Mouse (Mus musculus) v-Abl transformed pro-B cells (cell line): Measurements from ENCODE around the gene Mgll.

Experiments used
- in situ Hi-C, 2 experiments: fragments of 400-800 bp; cut with MboI; formaldehyde crosslinking; loops; one replicate each; pipeline ENCODE4 v1.15.1; 2025; ENCODE audit not compliant: unreplicated experiment in 2 of 2

The Mgll gene

GRCm38 (mm10) chr6:88793243-88793642 is 69.0 kb downstream of the Mgll start:
- in situ Hi-C loops: no loop called here

DNA sequence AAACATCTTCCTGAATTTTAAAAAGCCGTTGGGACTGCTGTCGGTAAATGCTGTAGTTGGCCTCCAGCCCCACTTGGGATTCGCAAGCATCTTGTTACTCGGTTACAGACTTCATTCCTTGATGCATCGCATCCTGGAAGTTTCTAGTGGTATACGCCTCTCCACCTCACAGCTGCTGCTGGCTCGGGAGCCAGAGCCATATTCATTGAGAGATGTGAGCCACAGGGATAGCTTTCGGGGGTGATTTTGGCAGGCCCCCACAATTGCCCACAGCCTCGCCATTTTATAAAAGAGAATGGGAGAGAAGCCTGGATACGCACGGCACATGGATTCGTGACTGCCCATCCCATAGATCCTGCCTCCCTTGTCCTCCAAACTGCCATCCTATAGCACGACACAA is 69.7 kb downstream of the Mgll start:
- in situ Hi-C loops: no loop called here

DNA sequence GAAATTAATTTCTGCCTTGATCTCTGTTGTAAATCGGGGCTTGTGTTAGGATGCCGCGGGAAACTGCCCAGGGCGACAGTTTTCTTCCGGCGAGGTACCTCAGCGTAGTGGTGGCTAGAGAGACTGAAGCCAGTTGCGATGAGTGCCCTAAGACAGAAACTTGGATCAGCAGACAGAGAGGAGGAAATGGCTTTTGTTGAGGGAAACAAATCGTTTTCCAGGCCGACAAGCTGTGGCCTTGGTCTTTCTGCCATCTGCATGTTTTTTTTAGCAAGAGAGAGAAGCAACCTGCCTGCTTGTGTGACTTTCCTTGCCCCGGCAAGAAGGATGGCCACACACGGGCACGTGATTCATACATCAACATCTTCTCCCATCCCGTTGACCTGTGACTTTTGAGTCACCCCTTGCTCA is 70.4 kb downstream of the Mgll start:
- in situ Hi-C loops: no loop called here

DNA sequence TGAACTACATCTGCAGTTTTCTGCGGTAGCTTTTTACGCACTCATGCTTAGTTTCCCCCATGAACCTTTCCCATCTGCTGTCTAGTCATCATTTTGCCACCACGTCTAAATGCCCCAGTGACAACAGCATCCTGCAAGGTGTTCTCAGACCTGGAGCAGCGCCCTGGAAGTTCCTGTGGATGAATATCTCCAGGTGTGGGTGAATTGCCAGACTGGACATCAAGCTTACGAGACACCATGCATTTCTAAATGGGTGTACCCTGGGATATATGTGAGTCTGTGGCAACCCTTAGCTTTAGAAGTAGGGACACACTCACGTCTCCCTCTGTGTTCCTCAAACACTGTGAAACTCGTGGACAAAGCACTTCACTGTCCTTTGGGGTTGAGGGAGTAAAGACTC is 76.0 kb downstream of the Mgll start:
- in situ Hi-C loops: no loop called here

DNA sequence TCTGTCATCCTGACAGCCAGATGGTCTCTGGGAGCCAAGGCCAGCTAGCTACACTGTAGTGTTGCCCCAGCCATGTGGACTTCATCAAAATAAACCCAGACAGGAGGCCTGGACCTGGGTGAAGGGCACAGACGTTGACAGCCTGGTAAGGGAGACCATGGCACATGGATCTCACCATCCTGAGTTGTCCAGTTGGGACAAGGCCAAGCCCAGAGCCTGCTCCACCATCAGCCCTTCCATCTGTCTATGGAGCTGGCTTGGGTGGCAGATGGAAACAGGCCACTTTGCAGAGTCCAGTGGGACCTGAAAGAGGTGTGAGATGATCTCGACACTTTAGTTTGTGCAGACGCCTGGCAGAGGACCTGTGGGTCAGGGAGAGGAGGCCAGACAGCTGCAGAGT is 76.5 kb downstream of the Mgll start:
- in situ Hi-C loops: no loop called here

- in situ Hi-C loops: no loop called here
Observed at GRCm38 (mm10) chr6:88803051-88803450, 78.8 kb downstream of the Mgll start.

- in situ Hi-C loops: no loop called here
Observed at GRCm38 (mm10) chr6:88803957-88804695, 79.9 kb downstream of the Mgll start.

GRCm38 (mm10) chr6:88804966-88805577 is 80.9 kb downstream of the Mgll start:
- in situ Hi-C loops: no loop called here

DNA sequence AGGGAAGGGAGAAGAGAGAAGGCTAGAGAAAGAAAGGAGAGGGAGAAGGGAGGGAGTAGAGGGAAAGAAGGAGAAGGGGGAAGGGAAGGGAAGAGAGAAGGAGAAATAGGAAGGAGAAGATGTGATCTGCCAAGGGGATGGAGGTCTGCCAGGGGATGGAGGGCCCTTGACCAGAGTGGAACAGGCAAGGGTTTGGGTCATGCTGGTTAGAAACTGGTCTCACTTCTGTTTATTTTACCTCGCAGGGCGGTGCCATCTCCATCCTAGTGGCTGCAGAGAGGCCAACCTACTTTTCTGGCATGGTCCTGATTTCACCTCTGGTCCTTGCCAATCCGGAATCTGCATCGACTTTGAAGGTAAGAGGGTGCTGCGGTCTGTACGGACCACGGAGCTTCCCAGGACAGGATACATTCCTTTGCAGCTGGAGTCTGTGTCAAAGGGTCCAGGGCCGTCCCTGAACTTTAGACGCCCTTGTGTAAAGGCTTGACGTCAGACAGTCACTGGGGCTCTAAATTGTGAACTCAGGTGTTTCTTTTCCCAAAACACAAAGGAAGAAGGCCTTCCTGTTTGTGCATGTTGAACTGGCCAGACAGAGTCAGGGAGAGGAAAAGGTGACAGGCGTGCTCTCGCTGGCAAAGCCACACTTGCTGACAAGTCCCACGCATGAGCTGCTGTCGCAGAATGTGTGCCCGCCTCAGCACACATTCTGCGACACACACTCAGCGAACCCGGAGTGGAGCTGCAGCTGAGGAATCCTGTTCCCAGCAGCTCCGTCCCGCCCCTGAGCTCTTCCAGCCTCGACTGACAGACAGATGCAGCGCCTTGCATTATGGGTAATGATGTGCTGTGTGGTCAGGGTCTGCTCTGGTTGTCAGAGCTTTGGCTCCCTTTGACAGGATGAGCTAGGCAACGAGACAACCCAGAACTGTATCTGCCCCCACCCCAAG is 85.2 kb downstream of the Mgll start:
- in situ Hi-C loops: loop anchor here (5.0 kb wide), 2 partner anchors 82 to 87 kb away; partner anchors contain the start of gene Mgll (in 1 of the 2)

GRCm38 (mm10) chr6:88810291-88810690 is 86.1 kb downstream of the Mgll start:
- in situ Hi-C loops: loop anchor here (5.0 kb wide), 2 partner anchors 83 to 88 kb away; partner anchors contain the start of gene Mgll (in 1 of the 2)

DNA sequence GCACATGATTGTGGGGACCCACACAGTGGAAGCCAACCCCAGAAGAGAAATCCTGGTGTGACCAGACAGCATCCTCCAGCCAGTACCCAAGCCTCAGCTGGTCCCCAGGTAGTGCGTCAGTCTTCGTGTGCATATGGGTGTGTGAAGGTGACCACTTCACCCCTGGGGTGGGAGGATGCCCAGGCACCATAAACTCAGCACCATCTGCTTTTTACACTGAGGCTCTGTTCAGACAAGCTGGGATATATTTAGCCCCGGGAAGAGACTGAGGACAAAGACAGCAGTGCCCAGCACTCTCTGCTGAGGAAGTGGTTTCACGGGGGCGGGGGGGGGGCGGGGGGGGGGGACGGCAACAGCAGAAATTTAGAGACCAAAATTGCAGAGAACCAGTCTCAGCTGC is 87.2 kb downstream of the Mgll start:
- in situ Hi-C loops: loop anchor here (5.0 kb wide), 2 partner anchors 84 to 89 kb away; partner anchors contain the start of gene Mgll (in 1 of the 2)

DNA sequence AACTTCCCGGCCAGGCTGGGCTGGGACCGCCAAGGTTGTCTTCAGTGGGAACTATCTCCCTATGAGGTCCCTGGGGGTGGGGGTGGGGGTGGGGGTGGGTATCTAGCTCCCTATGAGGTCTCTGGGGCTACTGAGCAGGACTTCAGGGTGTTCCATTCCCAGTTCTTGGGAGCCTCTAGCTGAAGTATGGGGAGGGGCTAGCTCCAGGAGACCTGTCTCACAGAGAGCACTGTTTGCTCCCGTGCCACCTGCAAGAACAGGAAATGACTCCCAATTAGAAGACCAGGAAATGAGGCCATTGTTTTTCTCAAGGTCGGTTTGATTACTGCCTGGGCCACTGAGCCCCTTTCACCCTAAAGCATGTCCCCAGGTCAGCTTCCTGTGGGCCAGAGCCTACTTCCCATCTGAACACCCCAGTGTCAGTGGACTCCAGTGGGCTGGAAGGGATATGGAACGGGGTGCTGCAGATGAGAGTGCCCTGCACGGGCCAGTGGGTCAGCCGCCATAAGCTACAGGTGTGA is 87.7 kb downstream of the Mgll start:
- in situ Hi-C loops: loop anchor here (5.0 kb wide), 2 partner anchors 85 to 90 kb away; partner anchors contain the start of gene Mgll (in 1 of the 2)

GRCm38 (mm10) chr6:88812886-88813285 is 88.7 kb downstream of the Mgll start:
- in situ Hi-C loops: loop anchor here (5.0 kb wide), 2 partner anchors 86 to 91 kb away; partner anchors contain the start of gene Mgll (in 1 of the 2)

DNA sequence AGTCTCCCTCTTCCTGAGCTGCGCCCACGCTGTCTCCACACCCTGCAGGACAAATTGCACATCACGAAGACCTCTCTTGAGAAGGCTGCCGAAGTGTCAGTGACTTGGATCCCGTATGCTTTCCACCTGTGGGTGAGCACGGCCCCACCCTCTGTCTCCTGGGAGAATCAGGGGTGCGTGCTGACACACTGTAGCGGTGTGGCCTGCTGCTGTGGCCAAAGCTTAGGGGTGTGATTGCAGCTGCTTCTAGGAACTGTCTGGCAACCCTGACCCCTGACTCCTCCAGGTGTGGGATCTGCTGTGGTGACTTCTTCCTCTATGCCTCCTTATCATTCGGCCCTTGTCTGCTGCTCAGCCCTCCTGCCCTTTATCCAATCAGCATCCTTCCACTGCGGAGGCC is 89.6 kb downstream of the Mgll start:
- in situ Hi-C loops: loop anchor here (5.0 kb wide), 2 partner anchors 87 to 92 kb away; partner anchors contain the start of gene Mgll (in 1 of the 2)

DNA sequence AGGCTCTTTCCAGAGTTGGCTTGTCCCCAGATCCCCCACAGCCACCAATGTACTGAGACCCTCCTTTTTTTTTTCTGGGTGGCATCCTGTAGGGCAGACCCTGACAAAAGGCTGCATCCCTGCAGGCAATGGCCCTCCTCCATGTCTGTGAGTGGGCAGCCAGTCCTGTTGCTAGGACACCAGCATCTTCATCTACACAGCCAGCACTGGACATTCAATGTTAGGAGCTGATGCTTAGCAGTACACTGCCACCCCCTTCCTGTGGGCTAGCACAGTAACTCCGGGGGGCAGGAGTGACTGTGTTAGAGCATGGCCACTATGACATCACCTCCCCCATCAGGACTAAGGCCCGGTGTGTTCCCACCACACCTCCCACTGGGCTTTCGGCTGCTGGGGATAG is 90.8 kb downstream of the Mgll start:
- in situ Hi-C loops: no loop called here

DNA sequence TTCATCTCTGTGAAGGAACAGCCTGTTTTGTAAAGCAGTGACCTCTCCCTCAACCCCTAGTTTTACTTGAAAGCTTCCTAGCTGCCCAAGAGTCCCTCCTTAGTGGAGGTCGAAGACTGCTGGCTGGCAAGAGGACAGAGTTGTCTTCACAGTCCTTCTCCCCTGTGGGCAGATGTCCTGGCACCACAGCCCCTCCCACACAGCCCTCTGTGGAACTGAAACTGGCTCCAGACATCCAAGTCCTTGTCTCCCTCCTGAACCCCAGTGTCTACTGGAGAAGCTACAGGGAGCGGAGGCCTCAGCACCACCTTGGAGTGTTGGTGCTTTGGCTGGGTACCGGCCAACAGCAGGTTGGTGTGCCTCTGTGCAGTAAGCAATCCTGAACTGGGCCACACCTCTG is 91.3 kb downstream of the Mgll start:
- in situ Hi-C loops: no loop called here

- in situ Hi-C loops: no loop called here
Observed at GRCm38 (mm10) chr6:88816913-88817312, 92.7 kb downstream of the Mgll start.

- in situ Hi-C loops: no loop called here
Observed at GRCm38 (mm10) chr6:88820853-88821252, 96.6 kb downstream of the Mgll start.

GRCm38 (mm10) chr6:88821294-88821693 is 97.1 kb downstream of the Mgll start:
- in situ Hi-C loops: no loop called here

- in situ Hi-C loops: no loop called here
Observed at GRCm38 (mm10) chr6:88821901-88822300, 97.7 kb downstream of the Mgll start.
